Mouse (Mus musculus): Measurements from ENCODE around the gene Prkcz.

DNA sequence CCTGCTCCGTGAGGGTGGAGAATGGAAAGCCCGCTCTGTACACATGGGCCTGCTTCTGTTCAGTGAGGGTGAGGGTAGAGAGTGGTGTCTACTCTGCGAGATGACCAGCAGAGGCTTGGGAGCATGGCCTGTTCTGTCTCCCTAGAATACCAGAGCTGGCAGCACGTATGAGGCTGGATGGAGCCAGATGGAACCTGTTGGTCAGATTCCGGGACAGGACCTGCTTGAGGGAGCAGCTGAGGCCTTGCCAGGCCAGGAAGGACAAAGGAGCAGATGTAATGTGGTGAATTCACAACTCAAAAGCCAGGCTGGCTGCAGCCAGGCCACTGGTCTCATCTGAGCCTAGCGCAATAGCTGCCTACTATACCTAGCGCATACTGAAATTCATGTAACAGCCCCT lies 71.1 kb downstream of the Prkcz start:
- TF ChIP-seq CTCF (IDR thresholded peaks at IDR 0.05; ENCODE audit: extremely low read depth, insufficient read length, insufficient replicate concordance, low read depth, low read length) (no peak), POLR2A (IDR thresholded peaks at IDR 0.05; ENCODE audit: low read depth, low read length) (no peak)
